Mouse (Mus musculus) left cerebral cortex, postnatal 25 days (tissue): ENCODE results near the gene St6gal1. TPM values are rescaled to one million over a fixed set of nuclear protein-coding genes. Genes with fewer than 3 reads are reported as not detected.
A peak's percentile ranks its signal among the peaks of the same experiment; 100 is the strongest.

ENCODE experiments used
- DNase-seq, 2 experiments: peaks; one replicate each; pipeline ENCODE4 v3.0.0; 2022; ENCODE audit warnings: low spot score in 2 of 2, mixed read lengths in 1 of 2
- intact Hi-C: fragments of 180-260 bp; cut with DNase I; formaldehyde crosslinking; loops from one replicate; pipeline ENCODE4 v1.15.1; 2025
- total RNA-seq, 2 experiments: library from RNA; stranded (reverse); gene quantifications; 2 replicates each; pipeline ENCODE4 v1.2.3; 2021

The St6gal1 gene
- total RNA-seq, 2 experiments from 2014 or later = 13.1 to 13.5 TPM

DNA sequence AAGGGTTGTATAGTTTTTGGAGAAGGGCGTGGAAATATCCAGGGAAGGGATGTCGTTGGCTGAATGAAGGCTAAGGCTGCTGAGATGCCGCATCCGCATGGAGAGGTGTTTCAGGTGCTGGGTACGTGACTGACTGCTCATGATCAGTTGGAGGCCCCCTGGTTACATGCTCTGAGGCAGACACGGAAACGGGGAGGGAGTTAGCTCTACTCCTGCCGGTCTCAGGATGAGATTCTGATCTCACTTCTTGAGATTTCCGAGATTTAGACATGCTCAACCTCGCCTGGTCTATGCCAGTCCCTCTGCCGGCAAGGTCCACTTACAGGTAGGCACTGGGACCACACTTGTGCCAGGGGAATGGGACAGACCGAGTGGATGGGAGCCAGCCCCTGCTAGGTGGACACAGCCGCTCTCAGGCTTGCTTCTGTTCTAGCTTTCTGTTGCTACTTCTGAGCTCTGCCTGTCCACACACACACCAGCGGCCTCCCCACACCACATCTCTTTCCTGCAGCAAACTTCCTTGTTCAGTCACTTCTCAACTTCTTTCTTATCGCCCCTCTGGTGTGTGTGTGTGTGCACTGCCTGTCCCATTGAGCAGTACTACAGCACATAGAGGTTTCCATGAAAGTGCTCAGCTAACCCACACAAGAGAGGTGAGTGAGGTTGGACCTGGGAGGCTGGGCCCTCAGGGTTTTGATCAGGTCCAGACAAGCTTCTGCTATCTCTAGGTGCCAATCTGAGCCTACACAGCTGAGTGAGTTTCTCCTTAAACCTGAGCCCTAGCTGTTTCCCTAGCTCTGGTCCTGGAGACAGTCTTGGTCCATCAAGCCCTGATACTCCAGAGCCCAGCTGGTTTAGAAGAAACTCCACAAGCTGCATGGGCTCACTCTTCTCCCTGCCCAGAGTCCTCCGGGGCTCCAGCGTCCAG lies 44.8 kb downstream of the St6gal1 start:
- no peak for DNase-seq
- intact Hi-C loops = no loop called here

DNA sequence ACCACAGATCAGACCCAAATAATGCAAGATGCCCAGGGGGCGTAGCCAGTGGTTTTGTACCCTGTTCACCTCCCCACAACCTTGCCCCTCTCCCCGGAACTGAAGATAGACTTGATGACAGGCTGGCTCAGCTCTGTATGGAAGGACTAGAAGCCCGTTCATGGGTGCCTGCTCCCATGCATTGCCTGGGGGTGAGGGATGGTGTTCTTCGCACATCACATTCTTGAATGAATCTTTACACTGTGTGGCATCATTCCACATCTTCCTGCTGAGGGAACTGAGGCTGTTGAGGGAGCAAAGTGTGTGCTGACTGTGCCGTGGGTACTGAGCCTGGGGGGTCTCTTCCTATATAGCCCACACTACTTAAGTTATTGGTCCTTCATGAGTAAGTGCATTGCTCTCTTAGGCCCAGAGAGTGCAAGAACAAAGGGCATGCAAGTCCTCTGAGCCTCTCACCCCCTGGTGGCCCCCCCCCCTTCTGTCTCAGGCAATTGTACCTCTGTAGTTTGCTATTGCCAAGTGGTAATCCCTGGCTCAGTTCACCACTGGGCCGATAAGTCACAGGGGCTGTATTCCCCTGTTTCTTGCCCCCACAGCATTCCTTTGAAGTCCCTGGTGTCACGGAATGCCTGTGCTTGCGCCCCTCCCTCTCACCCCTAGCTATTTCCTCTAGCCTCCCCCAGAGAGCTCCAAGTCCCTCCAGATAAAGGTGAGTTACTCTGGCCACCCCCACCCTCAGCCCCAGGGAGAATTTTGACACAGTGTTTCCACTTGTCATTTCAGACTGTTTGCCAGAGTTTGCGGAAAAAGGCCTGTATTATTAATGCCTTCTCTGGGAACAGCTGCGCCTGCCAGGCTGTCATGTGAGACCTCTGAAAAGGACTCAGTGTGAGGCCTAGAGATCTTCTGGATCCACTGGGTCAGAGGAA lies 45.7 kb downstream of the St6gal1 start:
- peak in 1 of 2 experiments; percentile 41 for DNase-seq
- intact Hi-C loops = loop anchor here (5.0 kb wide), 1 partner anchor 43 kb away; no protein-coding TSS in a partner anchor

DNA sequence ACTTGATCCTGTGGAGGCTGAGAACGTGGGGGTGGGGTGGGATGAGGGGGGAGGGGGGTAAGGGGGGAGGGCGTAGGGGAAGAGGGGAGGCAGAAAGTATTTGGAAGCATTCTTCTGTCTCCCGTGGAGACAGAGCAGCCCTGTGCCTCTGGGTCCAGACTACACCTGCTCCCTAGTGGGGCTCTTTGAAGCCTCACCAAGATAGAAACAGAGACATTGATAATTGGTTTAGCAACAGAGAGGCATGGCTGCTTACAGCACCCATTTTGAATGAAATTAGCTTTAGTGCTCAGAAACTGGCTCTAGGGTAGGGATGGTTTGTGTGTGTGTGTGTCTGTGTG lies 46.3 kb downstream of the St6gal1 start:
- DNase-seq = no peak
- intact Hi-C loops = loop anchor here (5.0 kb wide), 1 partner anchor 44 kb away; no protein-coding TSS in a partner anchor

DNA sequence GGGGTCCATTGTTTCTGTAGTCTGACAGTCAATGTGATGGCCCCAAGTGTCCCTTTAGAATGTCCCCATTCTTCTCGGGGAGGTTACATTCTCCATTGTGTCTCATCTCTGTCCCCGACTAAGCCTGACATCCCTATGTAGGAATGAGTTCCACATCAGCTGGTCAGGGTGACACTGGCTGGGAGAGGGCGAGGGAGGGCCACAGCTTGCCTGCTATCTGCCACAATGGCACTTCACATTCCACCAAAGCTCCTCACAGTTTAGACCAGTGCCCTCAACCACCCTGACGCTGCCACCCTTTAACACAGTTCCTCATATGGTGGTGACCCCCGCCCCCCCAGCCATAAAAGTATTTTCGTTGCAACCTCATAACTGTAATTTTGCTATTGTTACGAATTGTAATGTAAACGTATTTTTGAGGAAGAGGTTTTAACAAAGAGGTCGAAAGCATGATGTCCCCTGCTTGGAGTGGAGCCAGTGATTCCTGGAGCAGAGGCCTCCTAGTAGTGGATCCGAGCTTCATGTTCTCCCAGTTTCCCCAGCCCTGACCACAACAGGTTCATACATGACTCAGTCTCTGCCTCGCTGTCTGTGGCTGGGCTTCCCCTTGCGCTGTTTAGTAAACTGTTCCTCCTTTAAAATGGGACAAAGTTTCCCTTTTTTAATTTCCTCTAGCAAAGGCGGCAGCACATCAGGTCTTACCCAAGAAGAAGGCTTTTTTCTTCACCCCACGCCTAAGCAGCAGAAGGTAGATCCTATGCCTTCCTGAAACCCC lies 47.4 kb downstream of the St6gal1 start:
- DNase-seq = no peak
- intact Hi-C loops = loop anchor here (5.0 kb wide), 1 partner anchor 45 kb away; no protein-coding TSS in a partner anchor

- intact Hi-C loops = loop anchor here (5.0 kb wide), 1 partner anchor 45 kb away; no protein-coding TSS in a partner anchor
- no peak for DNase-seq
Measured at GRCm38 (mm10) chr16:23272521-23273230, 48.1 kb downstream of the St6gal1 start.

- intact Hi-C loops = loop anchor here (5.0 kb wide), 1 partner anchor 47 kb away; no protein-coding TSS in a partner anchor
Measured at GRCm38 (mm10) chr16:23274005-23274404, 49.5 kb downstream of the St6gal1 start.

DNA sequence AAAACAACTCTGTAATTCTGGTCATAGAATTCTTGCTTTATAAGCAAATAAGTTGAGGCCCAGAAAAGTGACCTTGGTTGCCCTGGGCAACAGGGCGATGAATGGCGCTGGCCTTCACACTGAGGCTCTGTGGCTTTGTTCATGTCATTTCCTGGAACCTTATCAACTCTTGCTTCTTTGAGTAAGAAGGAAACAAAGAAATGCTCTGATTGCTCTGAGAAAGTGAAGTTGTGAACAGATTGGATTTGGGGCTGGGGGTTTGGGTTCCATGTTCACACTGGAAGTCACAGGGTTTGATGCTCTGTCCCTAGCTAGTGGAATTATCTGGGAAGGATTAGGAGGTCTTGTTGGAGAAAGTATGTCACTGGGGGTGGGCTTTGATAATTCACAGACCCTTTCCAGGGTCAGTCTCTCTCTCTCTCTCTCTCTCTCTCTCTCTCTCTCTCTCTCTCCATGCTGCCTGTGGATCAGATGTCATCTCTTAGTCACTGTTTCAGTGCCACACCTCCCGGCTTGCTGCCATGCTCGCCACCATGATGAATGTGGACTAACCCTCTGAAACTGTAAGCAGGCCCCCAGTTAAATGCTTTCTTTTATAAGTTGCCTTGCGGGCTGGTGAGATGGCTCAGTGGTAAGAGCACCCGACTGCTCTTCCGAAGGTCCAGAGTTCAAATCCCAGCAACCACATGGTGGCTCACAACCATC lies 50.2 kb downstream of the St6gal1 start:
- intact Hi-C loops = loop anchor here (5.0 kb wide), 1 partner anchor 47 kb away; no protein-coding TSS in a partner anchor

More at GRCm38 (mm10) chr16:23274005-23274404, 49.5 kb downstream of the St6gal1 start:
- no peak for DNase-seq

DNA sequence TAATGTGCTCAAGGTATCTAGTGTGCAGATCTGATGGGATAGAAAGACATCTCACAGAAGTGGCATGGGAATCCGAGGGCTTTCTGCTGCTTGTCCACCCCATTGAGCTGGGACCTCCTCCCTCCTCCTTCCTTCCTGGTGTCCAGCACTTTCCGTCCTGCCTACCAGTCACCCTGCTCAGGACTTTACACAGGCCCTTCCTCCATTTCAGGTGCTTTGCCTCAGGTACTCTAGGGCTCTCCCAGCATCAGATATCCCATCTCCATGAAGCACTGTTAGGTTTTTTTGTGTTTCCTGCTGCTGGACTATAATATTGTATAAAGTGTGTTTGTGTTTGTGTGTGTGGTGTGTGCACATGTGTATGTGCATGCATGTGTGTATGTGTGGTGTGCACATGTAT lies 51.1 kb downstream of the St6gal1 start:
- DNase-seq = no peak
- intact Hi-C loops = no loop called here

More for the DNA sequence above, 50.2 kb downstream of the St6gal1 start:
- DNase-seq = no peak

DNA sequence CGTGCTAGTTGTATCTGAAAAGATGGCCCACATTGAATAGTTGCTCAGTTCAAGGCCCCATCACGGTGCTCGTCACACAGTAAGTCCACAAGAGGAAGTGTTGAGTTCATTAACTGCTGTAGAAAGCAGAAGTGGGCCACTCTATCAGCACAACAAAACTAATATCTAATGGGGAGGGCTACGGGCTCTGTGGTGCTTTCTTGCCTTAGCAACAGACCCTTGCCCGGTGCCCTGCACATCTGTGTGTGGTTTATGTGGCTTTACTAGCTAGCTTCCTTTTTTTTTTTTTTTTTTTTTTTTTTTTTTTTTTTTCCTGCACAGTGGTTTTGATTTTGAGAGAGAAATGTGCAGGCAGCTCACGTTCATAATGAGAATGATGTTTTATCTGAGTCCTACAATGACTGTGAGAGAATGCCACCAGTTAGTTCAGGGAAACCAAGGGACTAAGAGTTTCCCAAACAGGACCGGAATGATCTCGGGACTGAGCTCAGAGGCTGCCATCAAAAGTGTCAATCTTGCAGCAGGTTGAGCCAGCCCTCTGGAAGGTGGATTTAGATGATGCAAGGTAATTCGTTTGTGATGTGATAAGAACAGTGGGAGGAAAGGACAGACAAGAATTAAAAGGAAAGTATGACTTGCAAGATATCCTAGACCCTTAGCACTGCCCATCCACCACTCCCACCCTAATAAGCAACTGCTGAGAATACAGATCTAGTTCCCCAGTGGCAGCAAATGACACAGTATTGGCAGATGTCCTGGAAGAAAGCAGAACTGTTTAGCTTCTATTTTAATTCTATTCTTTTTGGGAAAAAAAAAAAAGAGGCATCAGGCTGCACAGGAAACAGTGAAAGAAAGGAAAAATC lies 55.6 kb downstream of the St6gal1 start:
- DNase-seq = no peak
- intact Hi-C loops = no loop called here

- no peak for DNase-seq
- intact Hi-C loops = no loop called here
Measured at GRCm38 (mm10) chr16:23280742-23281090, 56.2 kb downstream of the St6gal1 start.

GRCm38 (mm10) chr16:23282241-23282640 lies 57.7 kb downstream of the St6gal1 start:
- intact Hi-C loops = no loop called here
- no peak for DNase-seq

DNA sequence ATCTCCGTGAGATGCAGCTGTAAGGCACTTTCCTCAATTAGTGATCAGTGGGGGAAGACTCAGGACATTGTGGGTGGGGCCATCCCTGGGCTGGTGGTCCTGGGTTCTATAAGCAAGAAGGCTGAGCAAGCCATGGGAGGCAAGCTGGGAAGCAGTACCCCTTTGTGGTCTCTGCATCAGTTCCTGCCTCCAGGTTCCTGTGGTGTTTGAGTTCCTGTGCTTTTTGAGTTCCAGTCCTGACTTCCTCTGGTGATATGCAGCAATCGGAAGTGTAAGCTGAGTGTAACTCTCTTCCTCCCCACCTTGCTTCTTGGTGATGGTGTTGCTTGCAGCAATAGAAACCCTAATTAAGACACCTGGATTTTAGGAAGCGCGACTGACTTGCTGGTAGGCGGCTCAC lies 58.4 kb downstream of the St6gal1 start:
- intact Hi-C loops = no loop called here
- no peak for DNase-seq

- intact Hi-C loops = no loop called here
Measured at GRCm38 (mm10) chr16:23283677-23284076, 59.1 kb downstream of the St6gal1 start.

DNA sequence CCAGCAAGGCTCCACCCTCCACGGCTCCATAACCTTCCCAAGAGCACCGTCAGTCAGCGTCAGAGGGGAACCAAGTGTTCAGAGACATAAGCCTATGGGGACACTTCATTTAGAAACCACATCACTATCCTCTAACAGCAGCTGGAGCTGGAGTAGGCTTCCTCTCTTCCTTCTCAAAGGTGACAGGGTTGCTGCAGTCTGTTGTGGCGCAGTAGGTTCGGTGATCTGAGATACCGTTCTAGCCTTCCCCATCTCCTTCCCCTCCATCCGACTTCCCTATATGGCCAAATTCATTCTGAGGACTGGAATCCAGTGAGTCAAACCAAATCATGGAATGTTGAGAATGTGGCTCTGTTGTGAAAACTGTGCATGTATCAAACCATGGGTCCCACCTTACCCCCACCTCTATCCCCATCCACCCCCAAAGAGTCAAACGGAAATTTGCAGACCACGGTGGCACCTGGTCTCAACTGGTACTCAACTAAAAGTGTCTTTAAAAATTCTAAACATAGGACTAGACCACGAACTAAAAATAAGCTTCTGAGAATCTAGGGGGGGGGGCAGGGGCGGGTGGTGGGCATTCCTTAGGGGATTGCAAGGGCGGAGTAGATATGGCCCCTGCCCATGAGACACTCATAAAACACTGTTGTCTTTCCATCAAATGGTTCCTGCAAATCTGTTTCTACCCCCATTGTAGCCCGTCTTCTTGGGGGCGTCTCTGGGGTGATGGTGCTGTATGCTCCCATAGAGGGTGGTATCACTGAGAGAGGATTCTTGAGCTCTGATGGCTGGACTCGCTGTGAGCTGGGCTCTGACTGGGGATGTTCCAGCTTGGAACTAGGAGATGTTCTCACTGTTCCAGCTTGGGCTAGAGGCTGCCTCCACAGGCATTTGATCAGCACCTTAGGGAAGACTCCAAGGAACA lies 60.2 kb downstream of the St6gal1 start:
- no peak for DNase-seq
- intact Hi-C loops = no loop called here

More at GRCm38 (mm10) chr16:23283677-23284076, 59.1 kb downstream of the St6gal1 start:
- DNase-seq = no peak

- intact Hi-C loops = no loop called here
- DNase-seq = no peak
Measured at GRCm38 (mm10) chr16:23286380-23287097, 62.0 kb downstream of the St6gal1 start.
